10 mouse cellular contexts compared by ENCODE assay signal in the genomic region with DNA sequence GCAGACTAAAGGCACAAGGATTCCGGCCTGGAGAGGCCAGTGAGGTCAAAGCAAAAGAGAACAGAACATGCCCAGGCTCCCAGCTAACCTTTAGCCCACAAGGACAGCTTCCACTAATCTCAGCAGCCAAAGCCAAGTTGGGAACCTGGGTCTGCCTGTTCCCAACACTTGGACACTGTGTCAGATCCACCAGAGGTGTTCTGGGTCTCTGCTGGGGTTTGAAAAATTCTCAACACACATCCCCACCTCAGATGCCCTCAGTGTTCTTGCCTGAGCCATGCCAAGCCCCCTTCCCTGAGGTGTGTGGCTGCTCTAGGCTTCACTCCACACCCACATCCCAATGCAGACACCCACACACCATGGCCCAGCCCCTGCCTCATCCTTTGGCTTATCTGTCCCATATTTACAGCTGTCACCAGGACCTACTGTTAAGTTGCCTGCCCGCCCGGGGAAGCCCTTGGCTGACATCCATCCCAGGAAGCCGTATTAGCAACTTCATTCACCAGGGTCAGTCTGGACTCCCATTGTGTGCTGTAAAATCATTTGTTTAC. TPM values are rescaled to one million over a fixed set of nuclear protein-coding genes. Genes with fewer than 3 reads are reported as not detected.
A peak's percentile ranks its signal among the peaks of the same experiment; 100 is the strongest.
DNase-seq lines count a peak whose midpoint lies in the region; ATAC-seq and TF ChIP-seq lines count a peak whose summit lies in the region.
"Had no signal": no experiment of that assay in that cellular context is flagged by ENCODE, and none has a peak within 500 bp of the region (broad histone marks: within the 10 kb centered on the region; RNA-seq: fewer than 3 reads in every experiment).

Gm826 (minus strand) TSS at position 52 of the 551 bp plus-strand sequence.

- TF ChIP-seq RAD21 in CH12.LX (IDR thresholded peaks at IDR 0.05; ENCODE audit: low read depth, low read length): no peak

- in situ Hi-C loops in CH12.LX (cut with MboI; ENCODE audit: low pct_ligation_motif_present, low pct_unique_long_range_greater_than_20kb, low sequenced_read_pairs): no loop called here

- WGBS in heart, embryonic 16.5 days: 32% methylated on average over 4 of the region's 4 CpGs
- WGBS in limb, embryonic 10.5 days: 62% methylated on average over 4 of the region's 4 CpGs

- peak within 1 kb of the TSS; percentile 82 for H3K4me2 ChIP-seq in CH12.LX (ENCODE audit: insufficient read depth, low read depth, poor library complexity, severe bottlenecking)
- no peak within 1 kb of the TSS for H3K4me2 ChIP-seq in heart, embryonic 16.5 days (ENCODE audit: low read depth, low read length)

- TF ChIP-seq EP300 in CH12.LX (IDR thresholded peaks at IDR 0.05; ENCODE audit: low read length): no peak

- H3K36me3 ChIP-seq in CH12.LX (replicated peaks in 1 of 2; ENCODE audit: control insufficient read depth in 1 of 2, insufficient read depth in 1 of 2, low read length in 1 of 2): no peaks in the 10 kb centered on the region
- H3K36me3 ChIP-seq in heart, embryonic 16.5 days (ENCODE audit: control insufficient read depth, insufficient read depth): no peaks in the 10 kb centered on the region
- H3K36me3 ChIP-seq in limb, embryonic 10.5 days: no peaks in the 10 kb centered on the region

- no peaks in the 10 kb centered on the region for H3K9me3 ChIP-seq in CH12.LX (replicated peaks; ENCODE audit: low read length)
- no peaks in the 10 kb centered on the region for H3K9me3 ChIP-seq in heart, embryonic 16.5 days (replicated peaks; ENCODE audit: control insufficient read depth, low read length)
- H3K9me3 ChIP-seq in limb, embryonic 10.5 days (replicated peaks): no peaks in the 10 kb centered on the region

- DNase-seq in adrenal gland, adult (ENCODE audit: inconsistent age in 2 of 2, low spot score in 1 of 2): peak; percentile 67 to 75
- DNase-seq in adrenal gland, postnatal 25 days: no peak
- no peak for DNase-seq in CH12.LX (ENCODE audit: extremely low read depth)
- no peak for DNase-seq in limb, embryonic 10.5 days (ENCODE audit: low spot score)
- no peak for DNase-seq in right cerebral cortex, adult 18-20 months
- no peak for DNase-seq in urinary bladder, postnatal 14 days (ENCODE audit: low spot score)

- ATAC-seq in heart, embryonic 16.5 days (replicated peaks; ENCODE audit: extremely low read depth, insufficient read depth, low FRiP score): no peak; the same call in 1 of the 2 replicates
- no peak for ATAC-seq in megakaryocyte progenitor cell, adult 5-6 weeks (replicated peaks; ENCODE audit: poor library complexity)

- H3K27me3 ChIP-seq in CH12.LX (replicated peaks): no peaks in the 10 kb centered on the region
- H3K27me3 ChIP-seq in heart, embryonic 16.5 days (ENCODE audit: control insufficient read depth, insufficient read depth, low read length): no peaks in the 10 kb centered on the region
- no peaks in the 10 kb centered on the region for H3K27me3 ChIP-seq in limb, embryonic 10.5 days (ENCODE audit: low read depth, poor library complexity, severe bottlenecking)

- dilution Hi-C loops in CH12.LX (cut with MboI; ENCODE audit: extremely low pct_ligation_motif_present, extremely low pct_unique_long_range_greater_than_20kb, low sequenced_read_pairs): no loop called here

- H3K27ac ChIP-seq in CH12.LX (ENCODE audit: insufficient read depth, low read depth): no peak within 1 kb of the TSS
- no peak within 1 kb of the TSS for H3K27ac ChIP-seq in heart, embryonic 16.5 days (ENCODE audit: low read length)
- 0 out of 2 replicates have a peak within 1 kb of the TSS, but pooled peaks have one; percentile 14 for H3K27ac ChIP-seq in limb, embryonic 10.5 days

- no peaks in the 10 kb centered on the region for H3K79me2 ChIP-seq in CH12.LX (replicated peaks; ENCODE audit: control insufficient read depth, extremely low read depth, insufficient read depth, poor library complexity, severe bottlenecking)

- TF ChIP-seq CTCF in CH12.LX (conservative IDR thresholded peaks at IDR 0.05 in 1 of 2, IDR thresholded peaks at IDR 0.05 in 1 of 2; ENCODE audit: low read depth in 2 of 2, low read length in 2 of 2): no peak

- no peak within 1 kb of the TSS for H3K4me3 ChIP-seq in CH12.LX (replicated peaks in 1 of 3; ENCODE audit: low read depth in 2 of 3, low read length in 2 of 3, poor library complexity in 1 of 3)
- no peak within 1 kb of the TSS for H3K4me3 ChIP-seq in heart, embryonic 16.5 days (ENCODE audit: low read length)
- H3K4me3 ChIP-seq in limb, embryonic 10.5 days: no peak within 1 kb of the TSS

- TF ChIP-seq POLR2A in CH12.LX (IDR thresholded peaks at IDR 0.05; ENCODE audit: low read depth, low read length): no peak

- H3K4me1 ChIP-seq in CH12.LX (ENCODE audit: control insufficient read depth in 1 of 2, insufficient read depth in 2 of 2): peaks cover 2 to 19% of the 10 kb centered on the region in 2 experiments; a peak in 3 of 4 replicates
- peaks cover 15% of the 10 kb centered on the region for H3K4me1 ChIP-seq in heart, embryonic 16.5 days (ENCODE audit: control insufficient read depth, insufficient read depth, low read length)
- H3K4me1 ChIP-seq in limb, embryonic 10.5 days: peaks cover 18% of the 10 kb centered on the region

- H3K9ac ChIP-seq in CH12.LX (ENCODE audit: insufficient read depth, low read depth): no peak within 1 kb of the TSS
- H3K9ac ChIP-seq in heart, embryonic 16.5 days (ENCODE audit: low read length): no peak within 1 kb of the TSS

TF ChIP-seq in CH12.LX, 34 proteins besides CTCF, POLR2A, EP300 and RAD21:
- TF ChIP-seq UBTF (IDR thresholded peaks at IDR 0.05; ENCODE audit: low read depth, low read length) (no peak), CHD1 (IDR thresholded peaks at IDR 0.05; ENCODE audit: low read depth, low read length) (no peak), MEF2A (IDR thresholded peaks at IDR 0.05; ENCODE audit: borderline replicate concordance, low read depth, low read length) (no peak), GABPA (IDR thresholded peaks at IDR 0.05; ENCODE audit: insufficient replicate concordance, low read depth, low read length) (no peak), BHLHE40 (IDR thresholded peaks at IDR 0.05; ENCODE audit: low read depth, low read length) (no peak), SIN3A (IDR thresholded peaks at IDR 0.05; ENCODE audit: low read length) (no peak)

RNA-seq across cellular contexts. Expression of gene Gm826, which starts in this region (rescaled TPM):
- 0.73 and 2.3 TPM in 2 replicates for total RNA-seq in adrenal gland, postnatal 25 days (2021)
- not detected in 2 replicates for total RNA-seq in CH12.LX (2012; rRNA removed)
- 0.32 TPM in 1 of 2 replicates, not detected in the other for total RNA-seq in CH12.LX (2014; rRNA removed)
- not detected in 2 replicates for polyA plus RNA-seq in CH12.LX (2012; ENCODE audit: insufficient read length, low read depth)
- 12.0 and 12.7 TPM in 2 replicates for polyA plus RNA-seq in heart, embryonic 16.5 days (2015; fragmentation: Nextera tagmentation; extraction: Ambion mirVana)
- polyA plus RNA-seq in limb, embryonic 10.5 days (2016; fragmentation: Nextera tagmentation; extraction: Ambion mirVana): 0.28 TPM in 1 of 2 replicates, not detected in the other
- total RNA-seq in megakaryocyte progenitor cell, adult 5-6 weeks (2015): not detected in 2 replicates
- total RNA-seq in megakaryocyte progenitor cell, adult 5-6 weeks (2017): not detected in 2 replicates
- total RNA-seq: left cerebral cortex, postnatal 36 days had no signal
- polyA plus RNA-seq: embryonic facial prominence, embryonic 11.5 days had no signal

Comparison
In these comparisons a context has a peak if more than half of its experiments do, and no peak if none do; other contexts are left out.
1. RNA of gene Gm826 (polyA plus RNA-seq): 12.0 to 12.7 TPM in heart, embryonic 16.5 days; 0.28 TPM in limb, embryonic 10.5 days and not detected in CH12.LX; every median in the first group is over 10 times any median in the second.
2. DNase-seq: peak in adrenal gland, adult (2 of 2); none in adrenal gland, postnatal 25 days (single experiment), CH12.LX (single experiment), limb, embryonic 10.5 days (single experiment), right cerebral cortex, adult 18-20 months (single experiment) and urinary bladder, postnatal 14 days (single experiment).